Mouse (Mus musculus) adrenal gland, postnatal 0 days (tissue): ENCODE measurements around the gene Csnka2ip. TPM values are rescaled to one million over a fixed set of nuclear protein-coding genes. Genes with fewer than 3 reads are reported as not detected.

ENCODE experiments used
- polyA plus RNA-seq: library from polyadenylated mRNA; unstranded; fragments of >200 nt; fragmentation: Nextera tagmentation; extraction: Ambion mirVana; gene quantifications from 2 replicates; pipeline ENCODE4 v1.2.1, GENCODE M21; 2015

Csnka2ip gene
- not detected in 2 replicates for polyA plus RNA-seq

DNA sequence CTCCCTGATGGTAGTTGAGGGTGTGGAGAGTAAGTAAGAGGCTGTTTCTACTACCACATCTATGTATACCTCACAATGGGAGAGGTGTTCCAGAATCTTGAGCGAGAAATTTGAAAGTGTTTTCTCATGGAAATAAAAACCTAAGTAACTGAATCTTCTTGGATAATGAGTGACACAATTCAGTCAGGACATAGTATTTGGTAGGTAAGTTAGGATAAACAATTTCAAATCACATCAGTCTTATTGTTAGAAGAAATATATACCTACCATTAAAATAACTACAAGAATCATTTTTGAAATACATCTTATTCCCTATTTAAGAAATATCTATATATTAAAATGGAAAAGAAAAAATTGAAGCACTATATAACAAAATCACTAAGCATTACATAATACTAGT lies at the start of gene Csnka2ip:
Gene Csnka2ip (minus strand): TSS at position 101 of the 400 bp plus-strand sequence.

Other genes with a start within 250 kb of the Csnka2ip start
- gene 4930453N24Rik, start 168.8 kb upstream of the Csnka2ip start, polyA plus RNA-seq, result 25.5 and 25.6 TPM in 2 replicates
- 5.2 and 5.4 TPM in 2 replicates for gene Zfp654, start 249.2 kb upstream of the Csnka2ip start, polyA plus RNA-seq
- 37.9 and 58.4 TPM in 2 replicates for gene Cggbp1, start 249.6 kb upstream of the Csnka2ip start, polyA plus RNA-seq